Mouse (Mus musculus): Measurements from ENCODE around the gene Gna12.

- TF ChIP-seq POLR2A (IDR thresholded peaks at IDR 0.05; ENCODE audit: extremely low read depth, insufficient read depth, low read length): no peak
- TF ChIP-seq CTCF (IDR thresholded peaks at IDR 0.05; ENCODE audit: low read depth, low read length): no peak
Observed at GRCm38 (mm10) chr5:140801782-140802181, 28.4 kb downstream of the Gna12 start.

All from liver, adult 2 months (tissue).